Mouse (Mus musculus): ENCODE measurements around the gene Btbd3.

Gene Btbd3

GRCm38 (mm10) chr2:138551516-138551915, 295.2 kb downstream of the Btbd3 start:
- DNase-seq = no peak

- DNase-seq = peak; percentile 13
Measured at GRCm38 (mm10) chr2:138555106-138555862, 298.9 kb downstream of the Btbd3 start.

- DNase-seq = no peak
Measured at GRCm38 (mm10) chr2:138585930-138586329, 329.6 kb downstream of the Btbd3 start.

GRCm38 (mm10) chr2:138587335-138587734, 331.0 kb downstream of the Btbd3 start:
- no peak for DNase-seq

- DNase-seq = no peak
Measured at GRCm38 (mm10) chr2:138587795-138588545, 331.6 kb downstream of the Btbd3 start.

- DNase-seq = no peak
Measured at GRCm38 (mm10) chr2:138589105-138589504, 332.7 kb downstream of the Btbd3 start.

- DNase-seq = no peak
Measured at GRCm38 (mm10) chr2:138590307-138590706, 333.9 kb downstream of the Btbd3 start.

- DNase-seq = no peak
Measured at GRCm38 (mm10) chr2:138612361-138612760, 356.0 kb downstream of the Btbd3 start.

- no peak for DNase-seq
Measured at GRCm38 (mm10) chr2:138617501-138617900, 361.1 kb downstream of the Btbd3 start.

Measured in kidney, adult 18-20 months (tissue).